Mouse (Mus musculus) layer of hippocampus, postnatal 10 days (tissue): Measurements from ENCODE around the gene Fbxo47. TPM values are rescaled to one million over a fixed set of nuclear protein-coding genes. Genes with fewer than 3 reads are reported as not detected.

Experiments
- DNase-seq, 2 experiments: peaks; one replicate each; pipeline ENCODE4 v3.0.0; 2021; ENCODE audit warnings: low spot score in 2 of 2
- total RNA-seq, 2 experiments: library from RNA; stranded (reverse); gene quantifications; 2 replicates each; pipeline ENCODE4 v1.2.3; 2021

Gene Fbxo47
- total RNA-seq, 2 experiments from 2014 or later: 0.45 to 0.46 TPM

DNA sequence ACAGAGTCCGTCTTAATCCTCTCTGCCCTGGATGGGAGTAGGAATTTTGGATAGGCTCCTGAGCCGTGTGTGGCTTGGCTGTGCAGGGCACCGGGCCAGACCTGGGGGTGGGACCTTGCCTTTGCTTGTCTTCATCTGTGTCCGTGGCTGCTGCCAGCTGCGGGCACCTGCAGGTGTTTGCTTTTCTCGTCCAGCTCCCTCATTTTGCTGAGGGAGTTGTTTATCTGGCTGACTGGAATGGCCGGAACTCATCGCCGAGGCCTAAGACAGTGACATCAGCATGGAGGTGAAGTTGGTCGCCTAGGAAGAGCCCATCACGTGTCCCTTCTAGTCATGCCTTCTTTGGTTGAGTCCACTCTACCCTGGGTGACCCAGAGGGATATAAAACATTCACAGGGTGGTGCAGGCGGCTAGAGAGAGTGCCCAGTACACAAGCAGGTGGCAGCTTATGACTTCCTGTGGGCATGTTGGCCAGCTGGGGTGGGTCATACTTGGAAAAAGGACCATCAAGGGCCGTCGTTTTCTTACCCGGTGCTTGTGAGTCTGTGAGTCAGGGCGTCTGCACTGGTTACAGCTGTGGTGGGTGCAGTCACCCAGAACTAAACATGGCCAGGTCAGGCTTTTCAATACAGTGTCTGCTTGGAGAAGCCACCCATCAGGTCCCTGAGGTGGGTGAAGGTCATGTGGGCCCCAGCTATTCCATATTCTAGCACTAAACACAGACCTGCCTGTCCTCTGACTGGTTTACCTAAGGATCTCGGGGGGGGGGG lies 70.0 kb downstream of the Fbxo47 start:
- DNase-seq: no peak

DNA sequence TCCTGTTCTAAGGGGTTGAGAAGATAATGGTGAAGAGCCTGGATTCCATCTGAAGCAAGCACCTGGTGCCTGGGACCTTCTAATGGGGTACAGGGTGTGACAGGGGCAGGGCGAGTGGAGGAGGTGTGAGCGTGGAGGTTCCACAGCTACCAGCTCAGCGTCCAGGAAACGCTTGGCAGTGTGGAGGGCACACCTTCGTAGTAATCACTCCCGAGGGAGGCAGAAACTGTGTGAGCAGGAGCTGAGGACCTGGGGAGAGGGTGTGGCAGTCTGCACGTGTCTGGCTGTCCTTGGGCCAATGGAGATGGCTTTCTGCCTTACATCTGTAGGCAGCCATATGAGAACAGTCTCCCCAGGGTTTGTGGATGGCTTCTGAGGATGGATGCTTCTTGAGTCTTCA lies 70.9 kb downstream of the Fbxo47 start:
- no peak for DNase-seq

DNA sequence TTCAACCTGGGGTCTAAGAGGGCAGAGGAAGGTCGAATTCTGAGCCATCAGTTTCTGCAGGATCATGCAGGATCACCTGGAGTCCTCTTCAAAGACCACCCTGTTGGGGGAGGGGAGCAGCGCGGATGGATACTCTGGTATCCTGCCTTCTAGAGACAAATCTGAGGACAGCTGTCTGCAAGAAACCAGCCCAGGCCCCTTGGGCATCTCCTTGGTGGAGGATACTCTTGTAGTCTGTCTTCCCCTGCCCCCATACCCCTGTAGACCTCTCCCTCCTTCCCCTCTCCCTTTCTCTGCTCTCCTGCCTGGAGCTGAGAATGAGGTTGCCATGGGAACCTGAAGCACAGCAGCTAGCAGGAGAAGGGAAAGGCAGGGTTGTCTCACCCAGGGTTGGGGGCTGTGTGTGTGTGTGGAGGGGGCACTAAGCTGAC lies 71.4 kb downstream of the Fbxo47 start:
- peak in 1 of 2 experiments; percentile 57 for DNase-seq

DNA sequence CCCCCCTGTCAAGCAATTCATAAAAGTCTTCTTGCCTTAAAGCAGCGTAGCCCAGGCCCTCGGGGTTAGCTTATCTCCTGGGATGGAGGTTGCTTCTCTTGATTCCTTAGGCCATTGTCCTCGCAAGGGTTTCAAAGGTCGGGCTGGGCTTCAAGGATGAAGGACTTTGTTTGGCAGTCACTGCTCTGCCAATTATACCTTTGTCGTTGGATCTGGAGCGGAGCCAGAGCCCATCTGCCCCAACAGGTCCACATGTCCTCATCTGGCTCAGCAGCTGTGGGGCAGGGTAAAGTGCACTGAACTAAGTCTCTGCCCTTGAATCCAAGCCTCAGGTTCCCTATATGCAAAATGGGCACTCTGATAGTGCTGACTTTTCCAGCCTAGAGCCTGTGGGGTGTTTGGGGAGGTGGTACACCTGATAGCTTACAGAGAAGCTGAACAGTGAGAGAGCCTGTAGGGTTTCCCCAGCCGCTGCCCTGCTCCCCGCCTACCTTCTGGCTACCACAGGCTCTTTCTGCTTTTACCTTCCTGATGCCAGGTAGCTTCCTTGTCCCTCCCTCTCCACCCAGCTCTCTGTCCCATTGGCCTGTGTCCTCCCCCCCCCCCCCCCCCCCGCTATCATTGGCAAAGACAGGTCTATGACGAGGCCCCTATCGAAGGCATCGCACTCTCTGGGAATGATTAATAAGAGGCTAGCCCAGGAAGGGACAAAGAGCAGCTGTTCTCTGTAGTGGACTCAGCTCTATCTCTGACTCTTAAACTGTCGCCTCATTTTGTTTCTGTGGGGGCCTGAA lies 72.2 kb downstream of the Fbxo47 start:
- DNase-seq: no peak

DNA sequence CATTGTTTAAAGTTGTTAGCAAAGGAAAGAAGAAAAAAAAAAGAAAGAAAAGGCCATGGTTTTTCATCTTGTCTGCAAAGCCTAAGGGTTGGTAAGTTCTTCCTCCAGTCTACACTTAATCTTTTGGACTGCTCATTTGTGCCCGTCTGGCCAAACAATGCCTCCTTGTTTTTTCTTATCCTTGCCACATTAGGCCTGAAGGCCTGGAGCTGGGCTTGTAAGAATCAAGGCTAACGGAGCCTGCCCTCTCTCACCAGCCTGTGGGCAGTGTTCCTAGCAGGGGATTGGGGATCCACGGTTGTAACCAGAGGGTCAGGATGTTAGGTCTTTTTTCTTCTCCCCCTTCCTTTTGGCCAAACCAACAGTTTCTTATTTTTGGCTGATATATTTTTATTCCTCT lies 73.0 kb downstream of the Fbxo47 start:
- DNase-seq: no peak

DNA sequence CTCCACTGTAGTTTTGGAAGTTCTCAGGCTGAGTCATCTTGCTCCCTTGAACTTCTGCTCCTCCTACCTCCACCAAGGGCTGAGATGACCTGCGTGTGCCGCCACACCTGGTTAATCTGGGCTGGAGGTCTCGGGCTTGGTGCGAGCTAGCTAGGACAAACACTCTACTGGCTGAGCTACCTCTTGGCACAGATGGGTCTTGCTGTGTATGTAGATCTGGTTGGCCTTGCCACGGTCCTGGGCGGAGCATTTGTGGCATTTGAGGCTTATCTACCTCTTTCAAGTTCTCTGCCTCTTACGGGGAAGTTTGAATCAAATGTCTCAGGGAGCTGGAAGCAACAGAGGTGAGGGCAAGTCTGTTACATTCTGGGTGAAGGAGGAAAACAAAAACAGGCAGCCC lies 73.6 kb downstream of the Fbxo47 start:
- DNase-seq: no peak

DNA sequence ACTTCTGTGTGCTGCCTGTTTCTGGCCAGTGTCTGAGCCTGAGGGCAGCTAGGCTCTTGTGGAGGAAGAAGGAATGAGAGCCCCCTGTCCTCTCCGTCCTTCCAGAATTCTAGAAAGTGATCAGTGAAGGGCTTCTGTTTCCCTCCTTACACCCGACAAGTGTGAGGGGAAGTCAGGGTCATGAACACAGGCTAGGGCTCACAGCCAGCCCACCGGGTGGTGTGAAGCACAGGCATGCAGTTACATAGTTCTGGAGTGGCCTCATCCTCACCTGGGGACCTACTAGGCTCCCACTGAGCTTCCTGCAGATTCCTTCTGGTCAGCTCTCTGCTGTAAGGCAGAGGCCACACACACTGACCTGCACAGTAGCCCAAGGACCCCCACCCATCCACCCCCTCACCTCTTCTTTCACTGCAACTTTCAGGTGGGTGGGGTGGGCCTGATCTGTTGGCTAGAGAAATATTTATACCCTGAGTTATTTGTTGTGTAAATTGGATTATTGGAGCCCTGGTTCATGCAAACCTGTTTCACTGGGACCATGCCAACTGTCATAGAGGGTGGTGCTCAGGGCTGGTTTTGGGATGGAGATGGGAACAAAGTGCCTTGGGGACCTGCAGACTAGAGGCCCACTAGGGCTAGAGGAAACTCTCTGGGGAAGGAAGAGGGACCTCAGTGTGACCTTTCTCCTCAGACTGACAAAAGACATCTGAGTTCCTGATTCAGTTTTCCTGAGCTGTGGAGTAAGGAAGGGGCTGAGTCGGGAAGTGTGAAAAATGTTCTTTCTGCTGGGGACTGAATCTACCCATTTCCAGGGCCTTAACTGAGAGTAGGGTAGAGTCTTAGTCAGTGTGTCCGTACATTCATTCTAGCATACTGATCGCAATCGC lies 74.5 kb downstream of the Fbxo47 start:
- DNase-seq: peak in 1 of 2 experiments; percentile 14

DNA sequence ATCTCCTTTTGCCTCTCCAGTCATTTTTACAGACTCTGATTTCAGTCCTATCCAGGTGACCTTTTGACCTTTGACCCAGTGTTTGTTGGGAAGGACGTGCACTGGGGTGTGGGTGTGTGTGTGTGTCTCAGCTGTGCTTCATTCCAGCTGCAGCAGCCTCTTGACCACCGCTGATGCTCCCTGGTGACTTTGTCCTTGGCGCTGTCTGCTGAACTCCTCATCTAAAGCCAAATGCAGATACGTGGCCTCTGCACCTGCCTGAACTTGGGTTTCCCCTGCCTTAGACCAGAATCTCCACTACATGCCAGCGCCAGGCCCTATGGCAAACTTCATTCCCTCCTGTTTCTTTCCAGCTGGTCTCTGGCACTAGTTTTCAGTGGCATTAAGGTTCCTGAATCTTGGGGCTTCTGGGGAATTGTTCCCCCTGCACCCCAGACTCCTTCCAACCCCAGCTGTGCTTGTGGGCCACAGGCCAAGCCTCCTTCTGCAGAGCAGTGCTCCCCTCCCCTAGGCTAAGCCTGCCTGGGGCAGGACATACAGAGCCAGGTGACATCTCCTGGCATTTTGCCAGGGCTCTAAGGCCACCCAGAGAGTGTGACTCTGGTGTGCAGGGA lies 75.2 kb downstream of the Fbxo47 start:
- DNase-seq: peak in 1 of 2 experiments; percentile 27

DNA sequence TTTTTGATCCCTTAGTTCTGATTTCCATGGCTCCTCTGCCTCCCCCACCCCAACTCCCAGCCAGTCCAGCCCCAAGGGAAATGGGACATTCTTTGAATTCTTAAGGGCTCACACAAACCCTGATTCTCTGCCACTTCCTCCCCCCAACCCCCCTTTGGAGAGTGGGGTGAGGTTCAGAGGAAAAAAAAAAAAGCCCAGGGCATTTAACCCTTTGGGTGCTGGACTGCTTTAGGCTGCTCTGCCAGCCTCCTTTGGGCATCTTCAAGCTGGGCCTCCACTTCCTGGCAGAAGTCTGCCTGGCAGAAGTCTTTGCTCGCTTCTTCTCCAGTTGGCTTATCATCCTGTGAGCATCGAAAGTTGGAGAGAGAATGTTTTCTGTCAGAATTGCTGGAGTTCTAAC lies 75.9 kb downstream of the Fbxo47 start:
- no peak for DNase-seq

DNA sequence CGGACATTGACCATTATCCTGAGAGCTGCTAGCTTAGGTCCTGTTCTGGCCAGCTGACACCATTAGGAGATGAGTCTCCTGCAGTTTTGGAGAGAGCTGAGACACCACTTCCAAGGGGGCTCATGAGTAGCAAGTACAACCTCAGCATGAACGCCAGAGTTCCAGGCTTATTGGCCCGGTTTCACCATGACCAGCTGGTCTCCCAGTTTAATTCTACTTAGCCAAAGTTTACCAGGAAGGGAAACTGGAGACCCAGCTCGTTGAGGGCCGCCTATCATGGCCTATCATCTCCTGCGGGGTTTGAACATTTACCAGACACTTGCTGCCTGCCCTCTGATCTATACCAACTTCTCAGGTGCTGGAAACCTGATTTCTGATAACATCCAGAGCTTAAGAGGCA lies 76.3 kb downstream of the Fbxo47 start:
- peak in 1 of 2 experiments; percentile 14 for DNase-seq

DNA sequence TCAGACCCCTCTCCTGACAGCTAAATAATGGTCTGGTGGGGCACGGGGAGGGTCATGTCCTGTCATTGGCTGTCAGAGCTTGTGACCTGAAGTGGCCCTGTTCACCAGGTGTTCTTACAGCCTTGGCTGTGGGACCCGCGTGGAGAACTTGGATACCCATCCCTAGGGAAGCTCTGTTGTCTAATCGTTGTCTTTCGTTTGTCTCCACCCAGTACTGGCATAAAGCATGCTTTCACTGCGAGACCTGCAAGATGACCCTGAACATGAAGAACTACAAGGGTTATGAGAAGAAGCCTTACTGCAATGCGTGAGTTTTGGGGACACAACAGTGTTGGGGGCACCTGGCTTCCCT lies 77.4 kb downstream of the Fbxo47 start:
- no peak for DNase-seq

DNA sequence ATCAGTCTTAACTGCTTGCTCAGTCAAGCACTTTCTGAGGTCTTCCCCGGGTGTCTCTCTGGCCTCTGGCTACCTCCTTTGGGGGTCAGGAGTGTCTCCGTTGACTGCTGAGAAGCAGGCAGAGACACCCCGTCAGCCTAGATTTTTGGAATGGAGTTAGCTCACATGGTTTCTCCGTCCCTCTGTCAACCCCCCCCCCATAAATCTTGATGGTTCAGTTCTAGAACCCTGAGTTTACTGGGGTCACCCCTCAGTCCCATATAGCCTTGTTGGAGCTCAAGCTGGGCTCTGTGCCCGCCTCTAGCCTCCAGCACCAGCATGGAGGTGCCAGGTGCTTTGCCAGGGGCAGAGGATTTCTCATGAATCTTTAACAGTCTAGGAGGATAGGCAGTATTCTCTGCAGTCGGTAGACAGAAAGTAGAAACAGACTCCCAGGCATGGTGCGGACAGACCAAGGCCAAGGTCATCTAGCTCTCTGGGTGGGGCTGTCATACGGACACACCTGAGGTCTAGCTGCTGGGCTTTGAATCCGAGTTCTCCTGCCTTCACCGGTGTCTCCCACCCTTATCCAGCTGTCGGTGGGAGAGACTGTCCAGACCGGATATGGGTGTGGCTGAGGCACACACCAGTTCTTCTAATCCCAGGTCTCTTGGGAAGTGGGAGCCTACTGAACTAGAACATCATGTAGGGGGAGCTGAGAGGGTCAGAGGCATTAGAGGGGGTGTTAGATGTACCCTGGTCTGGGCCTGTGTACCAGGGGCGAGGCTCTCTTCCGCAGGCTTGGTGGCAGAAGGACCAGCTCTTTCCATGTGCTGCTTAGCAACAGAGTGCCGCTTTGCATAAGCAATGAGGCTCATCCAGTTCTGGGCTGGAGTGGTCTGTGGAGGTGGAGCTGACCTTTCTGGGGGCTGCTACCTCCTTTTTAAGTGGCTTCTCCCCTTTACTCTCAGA lies 78.0 kb downstream of the Fbxo47 start:
- peak in 1 of 2 experiments; percentile 45 for DNase-seq

DNA sequence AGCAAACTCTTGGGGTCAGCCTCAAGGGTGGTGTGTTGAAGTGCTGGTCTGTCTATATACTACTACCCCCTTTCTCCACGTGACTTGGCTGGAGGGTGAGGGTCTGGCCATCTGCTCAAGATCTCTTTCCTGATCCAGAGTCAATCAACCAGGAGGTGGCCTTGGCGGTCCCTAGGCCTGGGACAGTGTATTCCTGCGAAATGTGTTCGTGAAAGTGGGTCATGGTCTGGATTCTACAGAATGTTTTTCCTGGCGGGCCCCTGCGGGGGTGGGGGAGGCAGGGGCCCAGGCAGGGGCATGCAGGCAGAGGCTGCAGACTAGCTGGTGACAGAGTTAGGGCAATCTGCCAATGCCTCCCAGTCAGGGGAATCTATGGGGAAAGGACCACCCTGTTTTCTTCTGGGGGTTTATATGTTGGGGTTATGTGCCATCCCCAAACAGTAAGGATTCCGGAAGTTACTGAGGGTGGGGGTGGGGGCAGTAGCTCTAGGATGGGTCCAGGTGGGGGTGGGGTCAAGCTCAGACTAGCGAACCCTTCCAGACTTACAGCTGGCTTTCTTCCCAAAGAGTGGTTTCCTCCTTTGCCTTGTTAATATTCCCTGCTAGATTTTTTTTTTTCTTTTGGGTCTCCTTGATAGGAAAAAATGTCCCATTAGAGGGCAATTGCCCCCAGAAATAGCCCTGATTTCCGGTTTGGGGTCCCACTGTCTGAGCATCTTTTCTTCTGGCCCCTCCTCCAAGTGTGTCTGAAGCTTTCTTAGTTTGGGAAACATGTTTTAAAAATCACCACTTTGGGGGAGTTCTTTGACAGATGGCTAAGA lies 78.9 kb downstream of the Fbxo47 start:
- DNase-seq: peak in 1 of 2 experiments; percentile 34

DNA sequence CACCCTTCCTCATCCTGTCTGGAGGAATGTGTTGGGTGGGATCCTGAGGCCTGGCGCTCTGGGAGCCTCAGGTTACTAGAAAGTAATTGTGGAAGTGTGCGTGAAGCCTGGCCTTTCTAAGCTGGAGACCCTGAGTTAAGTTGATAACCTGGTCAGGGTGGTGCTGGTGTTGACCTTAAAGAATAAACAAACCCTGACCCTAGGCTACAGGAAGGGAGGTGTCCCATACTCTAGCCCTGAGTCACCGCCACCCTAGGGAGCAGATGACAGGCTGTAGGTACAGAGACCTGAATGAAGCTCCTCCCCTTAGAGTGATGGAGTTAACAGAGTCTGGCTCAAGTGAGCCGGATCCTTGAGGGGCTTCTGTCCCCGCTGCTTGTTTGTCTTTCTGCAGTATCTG lies 80.1 kb downstream of the Fbxo47 start:
- DNase-seq: no peak

Other genes starting within 250 kb of the Fbxo47 start
- gene Mllt6, start 220.7 kb downstream of the Fbxo47 start, total RNA-seq: 10 to 100 TPM; 50.5 to 55.5 TPM
- gene Cisd3, start 198.3 kb downstream of the Fbxo47 start, total RNA-seq: 10 to 100 TPM; 34.3 to 40.1 TPM
- gene Pcgf2, start 183.7 kb downstream of the Fbxo47 start, total RNA-seq: 10 to 100 TPM; 51.0 to 52.0 TPM
- gene Psmb3, start 180.8 kb downstream of the Fbxo47 start, total RNA-seq: 100 to 1,000 TPM; 146 to 170 TPM
- gene Pip4k2b, start 139.4 kb downstream of the Fbxo47 start, total RNA-seq: 100 to 1,000 TPM; 121 to 138 TPM
- gene Cwc25, start 117.6 kb downstream of the Fbxo47 start, total RNA-seq: 10 to 100 TPM; 19.5 to 20.6 TPM
- gene 1700001P01Rik, start 108.2 kb downstream of the Fbxo47 start, total RNA-seq: under 1 TPM; 0.58 to 0.85 TPM
- 100 to 1,000 TPM; 458 to 501 TPM for gene Rpl23, start 101.7 kb downstream of the Fbxo47 start, total RNA-seq
- 100 to 1,000 TPM; 148 to 150 TPM for gene Lasp1, start 85.2 kb downstream of the Fbxo47 start, total RNA-seq
- 10 to 100 TPM; 33.9 to 34.7 TPM for gene B230217C12Rik, start 43.4 kb downstream of the Fbxo47 start, total RNA-seq
- 1 to 10 TPM; 6.8 to 7.1 TPM for gene Plxdc1, start 102.3 kb upstream of the Fbxo47 start, total RNA-seq
- gene Arl5c, start 112.0 kb upstream of the Fbxo47 start, total RNA-seq: 1 to 10 TPM; 2.0 to 2.1 TPM
- 100 to 1,000 TPM; 118 TPM for gene Cacnb1, start 138.9 kb upstream of the Fbxo47 start, total RNA-seq
- gene Rpl19, start 142.6 kb upstream of the Fbxo47 start, total RNA-seq: 100 to 1,000 TPM; 648 to 672 TPM
- 10 to 100 TPM; 13.0 to 14.9 TPM for gene Stac2, start 169.3 kb upstream of the Fbxo47 start, total RNA-seq